Mouse (Mus musculus): ENCODE results near the gene Tnp1. TPM values are rescaled to one million over a fixed set of nuclear protein-coding genes. Genes with fewer than 3 reads are reported as not detected.

Gene Tnp1
- polyA plus RNA-seq, 1 experiment, result not detected

GRCm38 (mm10) chr1:73046896-73047672, 31.4 kb upstream of the Tnp1 start:
- WGBS, result 82% methylated on average over 6 of the region's 6 CpGs
- Histone ChIP-seq H3K4me1 (ENCODE audit: control insufficient read depth, insufficient read depth, low read length) (peaks cover 2% of the 10 kb centered on the region; the same call in 1 of the 2 replicates), H3K27ac (ENCODE audit: insufficient read depth, low read depth, low read length) (no peak overlapping the region), H3K4me3 (ENCODE audit: insufficient read depth, low read depth, low read length) (no peak overlapping the region)
- no peak for TF ChIP-seq CTCF (IDR thresholded peaks at IDR 0.05; ENCODE audit: insufficient read depth, low read depth, low read length)
- TF ChIP-seq POLR2A (IDR thresholded peaks at IDR 0.05; ENCODE audit: insufficient read depth, low read depth, low read length), result no peak

GRCm38 (mm10) chr1:73045948-73046685, 30.4 kb upstream of the Tnp1 start:
- H3K4me3 ChIP-seq (ENCODE audit: insufficient read depth, low read depth, low read length), result no peak overlapping the region
- peaks cover 2% of the 10 kb centered on the region; the same call in 1 of the 2 replicates for H3K4me1 ChIP-seq (ENCODE audit: control insufficient read depth, insufficient read depth, low read length)
- H3K27ac ChIP-seq (ENCODE audit: insufficient read depth, low read depth, low read length), result no peak overlapping the region
- WGBS, result 59% methylated on average over 9 of the region's 9 CpGs
- TF ChIP-seq CTCF (IDR thresholded peaks at IDR 0.05; ENCODE audit: insufficient read depth, low read depth, low read length), result no peak

- TF ChIP-seq POLR2A (IDR thresholded peaks at IDR 0.05; ENCODE audit: insufficient read depth, low read depth, low read length), result no peak
- TF ChIP-seq CTCF (IDR thresholded peaks at IDR 0.05; ENCODE audit: insufficient read depth, low read depth, low read length), result no peak
- Histone ChIP-seq H3K27ac (ENCODE audit: insufficient read depth, low read depth, low read length) (no peak overlapping the region), H3K4me1 (ENCODE audit: control insufficient read depth, insufficient read depth, low read length) (peaks cover 2% of the 10 kb centered on the region; the same call in 1 of the 2 replicates), H3K4me3 (ENCODE audit: insufficient read depth, low read depth, low read length) (no peak overlapping the region)
- WGBS, result 97% methylated on average over 10 of the region's 10 CpGs
Observed at GRCm38 (mm10) chr1:73043671-73044070, 28.0 kb upstream of the Tnp1 start.

GRCm38 (mm10) chr1:73040691-73041425, 25.1 kb upstream of the Tnp1 start:
- Histone ChIP-seq H3K27ac (ENCODE audit: insufficient read depth, low read depth, low read length) (no peak overlapping the region), H3K4me1 (ENCODE audit: control insufficient read depth, insufficient read depth, low read length) (no peaks in the 10 kb centered on the region), H3K4me3 (ENCODE audit: insufficient read depth, low read depth, low read length) (no peak overlapping the region)
- 97% methylated on average over 3 of the region's 3 CpGs for WGBS
- TF ChIP-seq CTCF (IDR thresholded peaks at IDR 0.05; ENCODE audit: insufficient read depth, low read depth, low read length) (no peak), POLR2A (IDR thresholded peaks at IDR 0.05; ENCODE audit: insufficient read depth, low read depth, low read length) (no peak)

- 85% methylated on average over 3 of the region's 3 CpGs for WGBS
- no peak overlapping the region for H3K27ac ChIP-seq (ENCODE audit: insufficient read depth, low read depth, low read length)
- no peak for TF ChIP-seq CTCF (IDR thresholded peaks at IDR 0.05; ENCODE audit: insufficient read depth, low read depth, low read length)
- TF ChIP-seq POLR2A (IDR thresholded peaks at IDR 0.05; ENCODE audit: insufficient read depth, low read depth, low read length), result no peak
- H3K4me3 ChIP-seq (ENCODE audit: insufficient read depth, low read depth, low read length), result no peak overlapping the region
- H3K4me1 ChIP-seq (ENCODE audit: control insufficient read depth, insufficient read depth, low read length), result no peaks in the 10 kb centered on the region
Observed at GRCm38 (mm10) chr1:73038532-73038931, 22.8 kb upstream of the Tnp1 start.

- H3K4me3 ChIP-seq (ENCODE audit: insufficient read depth, low read depth, low read length), result no peak overlapping the region
- no peak for TF ChIP-seq POLR2A (IDR thresholded peaks at IDR 0.05; ENCODE audit: insufficient read depth, low read depth, low read length)
- no peak for TF ChIP-seq CTCF (IDR thresholded peaks at IDR 0.05; ENCODE audit: insufficient read depth, low read depth, low read length)
- 78% methylated on average over 3 of the region's 3 CpGs for WGBS
- H3K4me1 ChIP-seq (ENCODE audit: control insufficient read depth, insufficient read depth, low read length), result no peaks in the 10 kb centered on the region
- H3K27ac ChIP-seq (ENCODE audit: insufficient read depth, low read depth, low read length), result no peak overlapping the region
Observed at GRCm38 (mm10) chr1:73036536-73036935, 20.8 kb upstream of the Tnp1 start.

- WGBS, result 95% methylated on average over 3 of the region's 3 CpGs
- TF ChIP-seq POLR2A (IDR thresholded peaks at IDR 0.05; ENCODE audit: insufficient read depth, low read depth, low read length), result no peak
- no peak overlapping the region for H3K27ac ChIP-seq (ENCODE audit: insufficient read depth, low read depth, low read length)
- H3K4me3 ChIP-seq (ENCODE audit: insufficient read depth, low read depth, low read length), result no peak overlapping the region
- no peaks in the 10 kb centered on the region for H3K4me1 ChIP-seq (ENCODE audit: control insufficient read depth, insufficient read depth, low read length)
Observed at GRCm38 (mm10) chr1:73035726-73036125, 20.0 kb upstream of the Tnp1 start.

GRCm38 (mm10) chr1:73032491-73032890, 16.8 kb upstream of the Tnp1 start:
- no peak overlapping the region for H3K27ac ChIP-seq (ENCODE audit: insufficient read depth, low read depth, low read length)
- H3K4me1 ChIP-seq (ENCODE audit: control insufficient read depth, insufficient read depth, low read length), result no peaks in the 10 kb centered on the region
- WGBS, result 84% methylated on average over 5 of the region's 5 CpGs
- TF ChIP-seq POLR2A (IDR thresholded peaks at IDR 0.05; ENCODE audit: insufficient read depth, low read depth, low read length) (no peak), CTCF (IDR thresholded peaks at IDR 0.05; ENCODE audit: insufficient read depth, low read depth, low read length) (no peak)
- H3K4me3 ChIP-seq (ENCODE audit: insufficient read depth, low read depth, low read length), result no peak overlapping the region

- TF ChIP-seq CTCF (IDR thresholded peaks at IDR 0.05; ENCODE audit: insufficient read depth, low read depth, low read length) (no peak), POLR2A (IDR thresholded peaks at IDR 0.05; ENCODE audit: insufficient read depth, low read depth, low read length) (no peak)
- WGBS, result 57% methylated on average over 6 of the region's 6 CpGs
- Histone ChIP-seq H3K27ac (ENCODE audit: insufficient read depth, low read depth, low read length) (no peak overlapping the region), H3K4me3 (ENCODE audit: insufficient read depth, low read depth, low read length) (no peak overlapping the region), H3K4me1 (ENCODE audit: control insufficient read depth, insufficient read depth, low read length) (no peaks in the 10 kb centered on the region)
Observed at GRCm38 (mm10) chr1:73028741-73029140, 13.0 kb upstream of the Tnp1 start.
